Mouse (Mus musculus) cerebellum, adult 8-10 months (tissue): ENCODE results near the gene Dclk1.

Source experiments
- DNase-seq: peaks from one replicate; pipeline ENCODE4 v3.0.0; 2022

Dclk1 gene

GRCm38 (mm10) chr3:55520240-55521180 lies 278.3 kb downstream of the Dclk1 start:
- peak; percentile 87 for DNase-seq

- DNase-seq = no peak
These were observed 279.6 kb downstream of the Dclk1 start for GRCm38 (mm10) chr3:55521776-55522175.

- peak; percentile 45 for DNase-seq
These were observed 281.1 kb downstream of the Dclk1 start for GRCm38 (mm10) chr3:55523224-55523623.

- no peak for DNase-seq
These were observed 281.7 kb downstream of the Dclk1 start for GRCm38 (mm10) chr3:55523735-55524477.

GRCm38 (mm10) chr3:55524491-55525195 lies 282.5 kb downstream of the Dclk1 start:
- no peak for DNase-seq

GRCm38 (mm10) chr3:55526470-55526869 lies 284.3 kb downstream of the Dclk1 start:
- DNase-seq = no peak

- no peak for DNase-seq
These were observed 285.4 kb downstream of the Dclk1 start for GRCm38 (mm10) chr3:55527566-55527965.

- no peak for DNase-seq
These were observed 285.8 kb downstream of the Dclk1 start for GRCm38 (mm10) chr3:55528012-55528411.

GRCm38 (mm10) chr3:55529414-55529813 lies 287.2 kb downstream of the Dclk1 start:
- DNase-seq = no peak

- DNase-seq = no peak
These were observed 289.3 kb downstream of the Dclk1 start for GRCm38 (mm10) chr3:55531204-55532044.

GRCm38 (mm10) chr3:55532175-55532973 lies 290.2 kb downstream of the Dclk1 start:
- DNase-seq = no peak

GRCm38 (mm10) chr3:55535591-55536200 lies 293.5 kb downstream of the Dclk1 start:
- DNase-seq = no peak

GRCm38 (mm10) chr3:55536901-55537300 lies 294.7 kb downstream of the Dclk1 start:
- DNase-seq = no peak

GRCm38 (mm10) chr3:55537714-55538113 lies 295.6 kb downstream of the Dclk1 start:
- DNase-seq = no peak

- DNase-seq = no peak
These were observed 297.2 kb downstream of the Dclk1 start for GRCm38 (mm10) chr3:55539400-55539799.

- DNase-seq = peak; percentile 61
These were observed 297.7 kb downstream of the Dclk1 start for GRCm38 (mm10) chr3:55539811-55540293.

- peak; percentile 75 for DNase-seq
These were observed 298.4 kb downstream of the Dclk1 start for GRCm38 (mm10) chr3:55540406-55541140.

GRCm38 (mm10) chr3:55541799-55542198 lies 299.6 kb downstream of the Dclk1 start:
- peak; percentile 63 for DNase-seq

GRCm38 (mm10) chr3:55542310-55542709 lies 300.1 kb downstream of the Dclk1 start:
- DNase-seq = peak; percentile 71

GRCm38 (mm10) chr3:55542947-55543346 lies 300.8 kb downstream of the Dclk1 start:
- DNase-seq = peak; percentile 34
